Mouse (Mus musculus): ENCODE measurements at regions not wholly inside any gene's neighbourhood (a gene's known extent, or its start where the extent isn't known, plus 50 kb on each side); places are given as distances from the start of the nearest gene placed in this dataset.

DNA sequence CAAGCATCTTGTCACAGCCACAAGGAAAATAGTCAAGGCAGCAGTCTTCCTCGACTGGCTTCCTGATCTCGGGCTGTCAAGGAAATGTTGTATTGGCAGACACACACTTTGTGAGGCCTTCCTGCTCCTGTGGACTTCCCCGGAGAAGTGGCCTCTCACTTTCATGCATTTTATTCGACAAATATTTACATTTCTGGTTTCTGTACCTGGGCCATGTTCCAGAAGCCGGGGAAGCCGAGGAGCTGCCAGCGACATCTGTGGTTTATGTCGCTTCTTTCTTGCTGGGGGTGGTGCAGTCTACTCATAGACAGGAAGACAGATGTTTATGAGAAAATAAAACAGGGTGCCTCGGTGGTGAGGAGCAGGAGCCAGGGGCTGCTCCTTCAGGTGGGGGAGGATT lies 372.5 kb upstream of the Kcnab2 start:
- no peak for DNase-seq (ENCODE audit: low spot score in 2 of 2)

GRCm38 (mm10) chr4:152836080-152836479 lies 358.4 kb upstream of the Kcnab2 start:
- no peak for DNase-seq (ENCODE audit: low spot score in 2 of 2)

DNA sequence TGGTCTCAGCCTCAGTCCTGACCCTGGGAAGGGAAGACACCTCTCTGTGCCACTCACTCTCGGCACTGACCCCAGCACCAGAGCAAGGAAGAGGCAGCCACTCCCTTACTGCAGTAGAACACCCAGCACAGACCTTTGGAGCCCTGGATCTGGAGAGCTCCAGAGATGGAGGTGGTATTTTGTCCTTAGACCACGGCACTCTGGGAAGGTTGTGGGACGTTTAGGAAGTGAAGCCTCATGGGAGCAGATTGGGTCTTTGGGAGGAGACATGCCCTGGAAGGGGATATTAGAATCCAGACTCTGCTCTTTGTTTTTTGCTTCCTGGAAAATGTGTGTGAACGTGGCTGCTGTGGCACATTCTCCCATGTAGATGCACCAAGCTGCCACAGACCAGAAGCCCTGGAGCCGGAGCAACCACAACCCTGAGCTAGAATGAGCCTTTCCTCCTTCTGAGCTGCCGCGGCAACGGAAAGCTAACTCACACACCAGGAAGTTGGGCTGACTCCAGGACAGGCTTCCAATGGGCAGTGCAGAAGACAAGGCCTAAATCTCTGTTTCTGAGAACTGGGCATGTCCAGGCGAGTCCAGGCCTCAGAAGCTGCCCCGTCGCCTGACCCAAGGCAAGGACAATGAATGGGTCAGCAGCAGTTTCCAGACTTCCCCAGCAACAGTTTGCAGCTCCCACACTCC lies 356.9 kb upstream of the Kcnab2 start:
- no peak for DNase-seq (ENCODE audit: low spot score in 2 of 2)

- DNase-seq (ENCODE audit: low spot score in 2 of 2), result no peak
Measured at GRCm38 (mm10) chr4:152833411-152834310, 356.0 kb upstream of the Kcnab2 start.

GRCm38 (mm10) chr4:152832757-152833363 lies 355.2 kb upstream of the Kcnab2 start:
- peak in 1 of 2 experiments; percentile 62 for DNase-seq (ENCODE audit: low spot score in 2 of 2)

DNA sequence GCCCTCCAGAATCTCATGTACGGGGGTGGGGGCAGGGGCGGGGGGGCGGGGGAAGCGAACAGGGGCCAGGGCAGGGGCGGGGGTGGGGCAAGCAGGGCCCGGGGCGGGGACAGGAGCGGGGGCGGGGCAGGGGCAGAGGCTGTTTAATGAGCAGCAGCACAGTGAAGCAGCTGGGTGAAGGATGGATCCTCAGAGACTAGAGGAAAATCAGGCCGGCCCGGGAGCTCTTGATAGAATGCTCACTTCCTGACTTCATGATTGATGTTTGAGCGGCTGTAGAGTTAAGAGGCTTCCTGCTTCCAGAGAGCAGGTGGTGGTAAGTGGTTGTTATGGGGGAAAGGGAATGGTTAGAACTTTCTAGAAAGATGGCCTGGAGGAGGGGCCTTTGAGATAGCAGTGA lies 347.5 kb upstream of the Kcnab2 start:
- no peak for DNase-seq (ENCODE audit: low spot score in 2 of 2)

DNA sequence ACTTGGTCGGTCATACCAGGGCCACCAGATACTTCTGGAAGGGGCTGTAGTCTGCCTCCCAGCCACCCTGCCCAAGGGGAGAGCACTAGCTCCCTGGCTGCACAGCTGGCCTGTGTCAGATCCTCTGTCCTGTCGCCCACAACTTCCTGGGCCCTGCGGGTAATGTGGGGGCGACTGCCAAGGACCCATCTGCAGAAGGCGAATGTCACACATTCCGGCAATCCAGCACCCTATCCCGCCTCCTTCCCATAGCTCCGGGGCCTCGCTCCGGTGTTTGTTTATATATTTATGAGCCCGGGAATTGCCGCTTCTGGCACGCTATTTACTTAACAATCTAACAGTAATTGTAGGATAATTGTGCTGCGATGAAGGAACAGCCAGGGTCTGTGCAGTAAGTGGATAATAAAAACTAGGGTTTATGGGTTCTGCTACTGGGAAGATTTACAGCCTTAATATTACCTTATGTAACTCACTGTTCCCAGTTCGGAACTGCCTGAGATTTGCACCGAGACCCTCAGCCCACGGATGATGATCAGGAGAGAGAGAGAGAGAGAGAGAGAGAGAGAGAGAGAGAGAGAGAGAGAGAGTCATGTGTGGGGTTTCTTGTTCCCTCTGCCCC lies 338.6 kb upstream of the Kcnab2 start:
- DNase-seq (ENCODE audit: low spot score in 2 of 2), result peak; percentile 43 to 57

- DNase-seq (ENCODE audit: low spot score in 2 of 2), result no peak
Measured at GRCm38 (mm10) chr4:152806611-152807010, 328.9 kb upstream of the Kcnab2 start.

GRCm38 (mm10) chr4:152799392-152799791 lies 321.7 kb upstream of the Kcnab2 start:
- DNase-seq (ENCODE audit: low spot score in 2 of 2), result no peak

DNA sequence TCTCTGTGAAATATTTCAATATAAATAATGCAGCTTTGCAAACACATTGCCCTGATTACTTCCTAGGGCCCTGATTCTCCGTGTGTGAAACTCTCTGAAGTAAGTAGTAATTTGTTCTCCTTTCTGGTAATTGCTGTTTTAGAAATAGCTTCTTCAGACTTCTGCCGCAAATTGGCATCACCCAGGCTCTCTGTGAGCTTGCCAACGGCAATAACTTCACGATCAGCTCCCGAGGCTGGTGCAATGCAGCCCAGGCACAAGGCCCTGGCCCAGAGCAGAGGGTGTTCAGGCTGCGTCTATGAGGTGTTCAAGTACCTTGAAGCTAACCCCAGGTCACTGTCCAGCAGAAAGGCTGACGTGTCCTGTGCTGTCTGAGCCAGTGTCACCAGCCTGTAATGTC lies 310.8 kb upstream of the Kcnab2 start:
- DNase-seq (ENCODE audit: low spot score in 2 of 2), result peak; percentile 21 to 44

GRCm38 (mm10) chr4:152784972-152785371 lies 307.3 kb upstream of the Kcnab2 start:
- peak in 1 of 2 experiments; percentile 4 for DNase-seq (ENCODE audit: low spot score in 2 of 2)

GRCm38 (mm10) chr4:152779526-152779925 lies 301.9 kb upstream of the Kcnab2 start:
- DNase-seq (ENCODE audit: low spot score in 2 of 2), result peak; percentile 47 to 61

GRCm38 (mm10) chr4:152775801-152776200 lies 298.1 kb upstream of the Kcnab2 start:
- no peak for DNase-seq (ENCODE audit: low spot score in 2 of 2)

DNA sequence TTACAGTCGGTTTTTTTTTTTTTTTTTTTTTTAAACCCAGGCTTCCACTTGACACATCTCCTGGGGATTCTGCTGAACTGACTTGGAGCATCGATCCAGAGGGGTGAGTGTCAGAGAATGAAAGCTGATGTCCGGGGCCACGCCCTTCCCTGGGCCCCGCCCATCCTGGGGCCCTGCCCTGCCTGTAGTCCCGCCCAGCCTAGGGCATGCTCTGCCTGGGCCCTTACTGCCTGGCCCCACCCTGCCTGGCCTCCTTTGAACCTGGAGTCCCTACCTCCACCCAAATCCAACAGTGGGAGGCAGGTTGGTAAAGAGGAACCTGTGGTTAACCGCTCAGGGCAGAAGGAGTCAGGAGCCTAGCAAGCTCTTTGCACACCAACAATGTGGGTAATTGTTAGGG lies 293.7 kb upstream of the Kcnab2 start:
- no peak for DNase-seq (ENCODE audit: low spot score in 2 of 2)

DNA sequence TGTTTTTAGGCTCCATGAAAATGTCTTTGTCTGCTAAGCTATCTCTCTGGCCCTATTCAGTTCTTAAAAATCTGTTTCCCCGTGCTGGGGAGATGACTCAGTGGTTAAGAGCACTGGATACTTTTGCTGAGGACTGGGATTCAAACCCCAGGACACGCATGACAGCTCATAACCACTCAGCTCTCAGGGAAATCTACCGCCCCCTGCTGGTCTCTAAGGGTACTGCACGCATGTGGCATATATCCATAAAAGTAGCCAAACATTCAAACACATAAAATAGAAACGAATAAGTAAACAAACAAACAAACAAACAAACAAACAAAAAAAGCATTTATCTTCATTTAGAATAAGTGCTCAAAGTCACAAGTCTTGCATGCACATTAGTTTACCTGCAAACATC lies 289.7 kb upstream of the Kcnab2 start:
- DNase-seq (ENCODE audit: low spot score in 2 of 2), result no peak

DNA sequence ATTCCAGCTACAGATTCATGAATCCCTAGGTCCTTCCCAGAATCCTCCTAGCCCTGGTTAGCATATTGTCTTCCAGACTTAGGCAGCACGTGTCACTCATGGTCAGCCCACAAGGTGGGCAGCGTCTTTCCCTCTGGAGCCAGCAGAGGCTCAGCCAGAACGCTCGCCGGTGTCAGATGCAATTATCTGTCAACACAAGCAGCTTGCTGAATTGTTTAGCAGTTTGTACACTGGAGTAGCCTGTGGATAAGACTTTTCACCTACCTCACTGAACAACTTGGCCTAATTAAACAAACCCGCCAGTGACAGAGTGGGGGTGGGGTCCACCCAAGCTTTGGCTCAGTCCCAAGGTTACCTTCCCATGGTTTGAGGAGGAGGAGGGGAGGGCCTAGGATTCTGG lies 285.4 kb upstream of the Kcnab2 start:
- no peak for DNase-seq (ENCODE audit: low spot score in 2 of 2)

GRCm38 (mm10) chr4:152762576-152762975 lies 284.9 kb upstream of the Kcnab2 start:
- no peak for DNase-seq (ENCODE audit: low spot score in 2 of 2)

DNA sequence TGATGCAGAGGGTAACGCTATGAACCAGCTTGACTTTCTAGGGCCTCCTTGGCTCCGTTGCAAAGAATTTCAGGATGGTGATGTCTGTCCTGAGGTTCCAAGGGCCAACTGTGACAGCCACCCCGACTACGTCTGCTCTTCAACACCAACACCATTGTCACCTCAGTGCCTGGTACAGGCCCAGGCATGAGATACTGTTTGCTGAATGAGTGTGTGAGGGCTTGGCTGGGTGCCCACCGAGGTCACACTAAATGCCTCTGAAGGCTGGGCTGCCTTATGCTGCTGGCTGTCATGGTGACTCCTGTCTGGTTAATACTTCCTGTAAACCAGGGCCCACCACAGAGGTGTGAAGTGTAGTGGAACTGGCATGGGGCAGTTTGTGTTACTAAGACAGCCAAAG lies 279.5 kb upstream of the Kcnab2 start:
- no peak for DNase-seq (ENCODE audit: low spot score in 2 of 2)

DNA sequence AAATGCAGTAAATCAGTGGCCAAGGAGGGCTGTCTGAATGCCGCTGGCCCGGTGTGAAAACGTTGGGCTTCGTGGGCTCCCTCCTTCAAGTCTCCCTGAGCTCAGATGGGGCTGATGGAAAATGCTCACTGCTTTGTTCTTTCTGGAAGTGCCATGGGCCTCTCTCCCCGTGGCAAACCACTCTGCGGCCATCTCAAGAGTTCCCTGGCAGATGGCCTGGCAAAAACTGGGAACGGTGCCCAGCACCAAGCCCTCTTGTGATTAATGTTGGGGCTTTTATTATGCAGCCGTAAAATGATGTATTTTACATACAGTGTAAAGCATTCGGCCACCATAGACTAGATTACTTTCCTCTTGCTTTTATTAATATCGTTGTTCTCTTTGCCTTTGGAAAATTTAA lies 278.9 kb upstream of the Kcnab2 start:
- no peak for DNase-seq (ENCODE audit: low spot score in 2 of 2)

GRCm38 (mm10) chr4:152755756-152756155 lies 278.1 kb upstream of the Kcnab2 start:
- no peak for DNase-seq (ENCODE audit: low spot score in 2 of 2)

- no peak for DNase-seq (ENCODE audit: low spot score in 2 of 2)
Measured at GRCm38 (mm10) chr4:152744366-152744765, 266.7 kb upstream of the Kcnab2 start.

- no peak for DNase-seq (ENCODE audit: low spot score in 2 of 2)
Measured at GRCm38 (mm10) chr4:152733017-152733416, 255.3 kb upstream of the Kcnab2 start.
